Mouse (Mus musculus): Measurements from ENCODE around the gene Armh3. TPM values are rescaled to one million over a fixed set of nuclear protein-coding genes. Genes with fewer than 3 reads are reported as not detected.
"Not testable (repeated sequence)": the region's sequence is repeated elsewhere in the genome, so short reads cannot be mapped to it uniquely, and the experiment has no call there.

Gene Armh3
- polyA plus RNA-seq, 1 experiment from 2014 or later, result 9.6 TPM

DNA sequence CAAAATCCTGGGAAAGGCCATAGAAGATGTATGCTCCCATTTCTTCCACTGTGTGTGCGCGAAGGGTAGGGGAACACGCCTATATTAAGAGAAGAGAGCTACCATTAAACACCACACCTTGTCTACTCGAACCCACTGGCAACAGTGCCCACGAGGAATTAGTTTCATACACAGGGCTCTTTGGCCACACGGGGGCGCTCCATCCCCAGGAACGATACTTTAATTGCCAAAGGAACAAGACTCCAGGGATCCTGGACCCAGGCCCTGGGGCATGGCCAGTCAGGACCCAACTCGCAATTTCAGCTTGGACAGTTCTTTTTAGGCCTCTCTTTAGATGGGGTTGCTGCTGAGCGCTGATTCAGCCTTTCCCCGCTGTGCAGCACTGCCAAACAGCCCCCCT lies 185.0 kb downstream of the Armh3 start:
- Histone ChIP-seq H3K4me3 (ENCODE audit: low read depth, low read length) (no peak overlapping the region), H3K36me3 (ENCODE audit: control insufficient read depth, insufficient read depth, low read length) (no peaks in the 10 kb centered on the region), H3K27me3 (ENCODE audit: control insufficient read depth, insufficient read depth, low read length) (peaks cover 28% of the 10 kb centered on the region), H3K4me1 (ENCODE audit: control insufficient read depth, insufficient read depth, low read length) (peaks cover 22% of the 10 kb centered on the region), H3K4me2 (no peak overlapping the region), H3K27ac (ENCODE audit: low read depth, low read length) (no peak overlapping the region), H3K9ac (ENCODE audit: low read depth, low read length) (no peak overlapping the region), H3K9me3 (replicated peaks; ENCODE audit: control insufficient read depth, low read length) (no peaks in the 10 kb centered on the region)
- WGBS (ENCODE audit: insufficient replicate concordance), result 5% methylated on average over 11 of the region's 11 CpGs
- ATAC-seq (replicated peaks; ENCODE audit: insufficient number of reproducible peaks, low FRiP score, low TSS enrichment), result no peak

DNA sequence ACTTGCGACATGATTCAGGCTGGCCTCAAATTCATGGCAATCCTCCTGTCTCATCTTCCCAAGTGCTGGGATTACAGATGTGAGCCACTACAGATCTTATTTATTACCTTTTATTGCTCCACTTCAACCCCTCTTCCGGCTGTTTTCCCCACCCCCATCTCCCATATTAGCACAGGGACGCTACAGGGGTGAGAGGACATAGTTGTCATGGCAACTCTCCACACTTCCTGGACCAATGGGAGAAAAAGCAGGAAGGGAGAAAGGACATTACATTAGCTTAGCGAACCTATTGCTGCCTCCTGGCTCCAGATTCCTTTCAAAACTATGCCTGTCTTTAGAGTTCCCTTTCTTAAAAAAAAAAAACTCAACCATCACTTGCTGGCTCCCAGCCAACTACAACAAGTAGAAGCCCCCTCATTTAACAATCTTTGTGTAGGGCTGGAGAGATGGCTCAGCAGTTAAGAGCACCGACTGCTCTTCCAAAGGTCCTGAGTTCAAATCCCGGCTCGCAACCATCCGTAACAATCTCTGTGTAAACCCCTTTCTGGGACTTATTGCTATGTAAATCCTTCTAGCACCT lies 185.5 kb downstream of the Armh3 start:
- H3K9ac ChIP-seq (ENCODE audit: low read depth, low read length), result no peak overlapping the region
- no peaks in the 10 kb centered on the region for H3K36me3 ChIP-seq (ENCODE audit: control insufficient read depth, insufficient read depth, low read length)
- no peak for ATAC-seq (replicated peaks; ENCODE audit: insufficient number of reproducible peaks, low FRiP score, low TSS enrichment)
- peak overlapping the region; percentile 20; the same call in 1 of the 2 replicates for H3K4me3 ChIP-seq (ENCODE audit: low read depth, low read length)
- H3K4me1 ChIP-seq (ENCODE audit: control insufficient read depth, insufficient read depth, low read length), result peaks cover 22% of the 10 kb centered on the region
- peaks cover 28% of the 10 kb centered on the region for H3K27me3 ChIP-seq (ENCODE audit: control insufficient read depth, insufficient read depth, low read length)
- 17% methylated on average over 8 of the region's 8 CpGs for WGBS (ENCODE audit: insufficient replicate concordance)
- no peak overlapping the region for H3K27ac ChIP-seq (ENCODE audit: low read depth, low read length)
- peak overlapping the region; percentile 63 for H3K4me2 ChIP-seq
- H3K9me3 ChIP-seq (replicated peaks; ENCODE audit: control insufficient read depth, low read length), result no peaks in the 10 kb centered on the region

DNA sequence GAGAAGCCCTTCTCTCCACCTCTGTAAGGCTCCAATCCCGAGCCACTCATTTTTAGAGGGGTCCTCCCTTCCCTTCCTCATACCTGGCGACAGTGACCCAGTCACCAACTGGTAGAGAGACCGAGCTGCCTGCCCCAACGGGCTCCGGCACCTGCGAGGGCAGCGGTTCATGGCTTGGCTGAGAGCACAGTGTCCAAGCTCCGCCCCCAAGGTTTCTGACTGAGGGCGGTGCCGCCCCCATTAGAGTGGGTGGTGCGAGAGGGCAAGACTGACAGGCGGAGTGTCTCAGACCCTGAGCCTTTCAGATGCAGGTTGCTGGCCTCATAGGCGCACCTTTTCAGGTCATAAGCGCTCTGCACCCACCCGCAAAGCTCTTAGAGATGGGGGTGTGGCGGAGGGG lies 186.2 kb downstream of the Armh3 start:
- H3K4me2 ChIP-seq, result peak overlapping the region; percentile 63
- H3K36me3 ChIP-seq (ENCODE audit: control insufficient read depth, insufficient read depth, low read length), result no peaks in the 10 kb centered on the region
- H3K27ac ChIP-seq (ENCODE audit: low read depth, low read length), result no peak overlapping the region
- no peak for ATAC-seq (replicated peaks; ENCODE audit: insufficient number of reproducible peaks, low FRiP score, low TSS enrichment)
- H3K4me3 ChIP-seq (ENCODE audit: low read depth, low read length), result peak overlapping the region; percentile 20
- no peak overlapping the region for H3K9ac ChIP-seq (ENCODE audit: low read depth, low read length)
- H3K27me3 ChIP-seq (ENCODE audit: control insufficient read depth, insufficient read depth, low read length), result peaks cover 28% of the 10 kb centered on the region
- 2% methylated on average over 16 of the region's 16 CpGs for WGBS (ENCODE audit: insufficient replicate concordance)
- no peaks in the 10 kb centered on the region for H3K9me3 ChIP-seq (replicated peaks; ENCODE audit: control insufficient read depth, low read length)
- H3K4me1 ChIP-seq (ENCODE audit: control insufficient read depth, insufficient read depth, low read length), result peaks cover 22% of the 10 kb centered on the region

DNA sequence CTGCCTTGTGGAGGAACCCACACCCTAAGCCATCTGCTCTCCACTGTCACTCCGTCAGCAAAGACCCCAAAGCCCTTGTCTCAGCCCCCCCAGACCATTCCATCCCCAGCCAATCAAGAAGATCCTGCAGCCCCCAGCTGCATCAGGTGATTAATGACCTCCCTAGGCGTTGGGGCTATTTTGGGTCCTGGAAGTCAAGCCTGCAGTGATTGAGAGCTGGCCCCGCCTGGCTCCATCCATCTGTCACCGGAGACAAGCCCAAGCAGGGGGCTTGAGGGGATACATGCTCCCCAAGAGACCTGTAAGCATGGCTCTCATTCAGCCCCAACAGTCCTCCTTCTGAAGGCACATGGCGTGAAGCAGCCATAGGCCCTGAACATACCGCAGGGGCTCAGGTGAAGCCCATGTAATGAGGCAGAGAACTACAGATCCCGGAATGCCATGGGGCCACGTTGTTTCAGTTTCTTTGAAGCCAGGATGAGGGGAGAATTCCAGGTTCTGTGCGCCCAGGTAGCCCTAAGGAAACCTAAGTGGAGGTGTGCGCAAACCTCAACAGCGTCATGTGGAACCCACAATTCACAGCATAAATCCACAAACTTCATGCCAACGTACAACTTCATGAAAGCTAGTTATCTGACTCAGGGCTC lies 187.1 kb downstream of the Armh3 start:
- 51% methylated on average over 12 of the region's 12 CpGs for WGBS (ENCODE audit: insufficient replicate concordance)
- Histone ChIP-seq H3K27ac (ENCODE audit: low read depth, low read length) (no peak overlapping the region), H3K4me1 (ENCODE audit: control insufficient read depth, insufficient read depth, low read length) (peaks cover 22% of the 10 kb centered on the region), H3K36me3 (ENCODE audit: control insufficient read depth, insufficient read depth, low read length) (no peaks in the 10 kb centered on the region), H3K4me3 (ENCODE audit: low read depth, low read length) (no peak overlapping the region), H3K4me2 (no peak overlapping the region), H3K9ac (ENCODE audit: low read depth, low read length) (no peak overlapping the region), H3K27me3 (ENCODE audit: control insufficient read depth, insufficient read depth, low read length) (peaks cover 25% of the 10 kb centered on the region), H3K9me3 (replicated peaks; ENCODE audit: control insufficient read depth, low read length) (no peaks in the 10 kb centered on the region)
- no peak for ATAC-seq (replicated peaks; ENCODE audit: insufficient number of reproducible peaks, low FRiP score, low TSS enrichment)

DNA sequence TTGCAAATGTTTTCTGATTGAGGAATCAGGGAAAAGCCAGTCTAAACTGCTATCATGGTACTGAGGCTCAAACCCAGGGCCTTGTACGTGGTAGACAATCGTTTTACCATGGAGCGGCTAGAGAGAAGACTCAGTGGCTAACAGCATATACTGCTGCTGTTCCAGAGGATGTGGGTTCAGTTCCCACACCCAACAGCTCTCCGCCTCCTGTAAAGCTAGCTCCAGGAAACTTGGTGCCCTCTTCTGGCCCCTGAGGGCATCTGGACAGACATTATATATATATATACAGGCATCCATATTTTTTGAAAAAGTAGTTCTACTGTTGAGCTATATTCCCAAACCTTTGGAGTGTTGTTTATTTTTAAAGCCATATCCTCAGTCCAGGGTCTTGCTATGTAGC lies 190.6 kb downstream of the Armh3 start:
- 86% methylated on average over 4 of the region's 4 CpGs for WGBS (ENCODE audit: insufficient replicate concordance)
- ATAC-seq (replicated peaks; ENCODE audit: insufficient number of reproducible peaks, low FRiP score, low TSS enrichment), result no peak
- H3K27ac ChIP-seq (ENCODE audit: low read depth, low read length), result no peak overlapping the region
- peaks cover 11% of the 10 kb centered on the region for H3K27me3 ChIP-seq (ENCODE audit: control insufficient read depth, insufficient read depth, low read length)
- H3K4me1 ChIP-seq (ENCODE audit: control insufficient read depth, insufficient read depth, low read length), result peaks cover 16% of the 10 kb centered on the region; the same call in 1 of the 2 replicates
- H3K4me2 ChIP-seq, result no peak overlapping the region
- no peaks in the 10 kb centered on the region for H3K36me3 ChIP-seq (ENCODE audit: control insufficient read depth, insufficient read depth, low read length)
- H3K9me3 ChIP-seq (replicated peaks; ENCODE audit: control insufficient read depth, low read length), result no peaks in the 10 kb centered on the region
- H3K9ac ChIP-seq (ENCODE audit: low read depth, low read length), result no peak overlapping the region
- H3K4me3 ChIP-seq (ENCODE audit: low read depth, low read length), result no peak overlapping the region

DNA sequence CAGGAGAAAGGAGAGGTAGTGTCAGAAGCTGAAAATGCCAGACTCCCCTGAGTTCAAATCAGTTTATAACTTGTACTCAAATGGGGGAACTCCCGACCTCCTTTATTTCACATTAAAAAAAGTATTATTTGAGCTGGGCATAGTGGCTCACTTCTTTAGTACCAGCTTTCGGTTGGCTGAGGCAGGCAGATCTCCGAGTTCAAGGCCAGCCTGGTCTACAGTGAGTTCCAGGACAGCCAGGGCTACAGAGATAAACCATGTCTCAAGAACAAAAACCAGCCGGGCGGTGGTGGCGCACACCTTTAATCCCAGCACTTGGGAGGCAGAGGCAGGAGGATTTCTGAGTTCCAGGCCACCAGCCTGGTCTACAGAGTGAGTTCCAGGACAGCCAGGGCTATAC lies 192.5 kb downstream of the Armh3 start:
- H3K36me3 ChIP-seq (ENCODE audit: control insufficient read depth, insufficient read depth, low read length); H3K4me3 ChIP-seq (ENCODE audit: low read depth, low read length); H3K9ac ChIP-seq (ENCODE audit: low read depth, low read length); H3K4me2 ChIP-seq; H3K9me3 ChIP-seq (replicated peaks; ENCODE audit: control insufficient read depth, low read length); H3K4me1 ChIP-seq (ENCODE audit: control insufficient read depth, insufficient read depth, low read length); ATAC-seq (replicated peaks; ENCODE audit: insufficient number of reproducible peaks, low FRiP score, low TSS enrichment); H3K27me3 ChIP-seq (ENCODE audit: control insufficient read depth, insufficient read depth, low read length); H3K27ac ChIP-seq (ENCODE audit: low read depth, low read length): not testable (repeated sequence)
- WGBS (ENCODE audit: insufficient replicate concordance), result 87% methylated on average over 6 of the region's 6 CpGs

DNA sequence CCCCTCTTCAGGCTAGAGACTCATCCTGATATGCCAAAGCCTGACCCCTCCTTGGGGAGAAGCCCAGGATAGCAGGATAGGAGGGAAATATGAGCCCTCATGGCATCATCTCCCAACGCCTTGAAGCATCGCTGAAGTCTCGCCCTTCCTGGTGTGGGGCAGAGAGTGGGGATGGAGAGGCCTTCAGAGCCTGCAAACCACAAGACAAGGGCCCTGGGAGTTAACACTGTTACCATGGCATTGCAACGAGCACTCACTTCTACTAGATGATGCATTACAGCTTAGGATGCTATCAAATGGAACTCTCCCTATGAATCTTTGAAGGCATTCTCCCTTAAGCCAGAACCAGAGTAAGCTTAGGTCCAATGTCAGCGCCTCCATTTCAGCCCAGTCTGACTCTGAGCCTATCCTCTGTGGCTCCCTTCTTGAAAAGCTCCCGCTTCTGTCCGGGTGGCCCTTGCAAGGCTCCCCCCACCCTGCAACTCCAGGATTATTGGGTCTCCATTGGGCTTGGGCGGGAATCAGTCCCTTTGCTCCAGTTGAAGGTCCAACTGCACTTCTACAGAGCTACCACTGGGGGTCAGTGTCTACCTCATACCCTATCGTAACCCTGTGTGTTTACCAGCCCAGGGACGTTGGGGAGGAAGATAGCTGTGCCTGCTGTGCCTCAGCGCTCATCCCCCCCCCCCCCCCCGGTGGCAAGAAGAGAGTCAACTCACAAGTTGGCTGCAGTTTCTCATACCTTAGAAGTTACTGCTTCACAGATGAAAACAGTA lies 193.5 kb downstream of the Armh3 start:
- ATAC-seq (replicated peaks; ENCODE audit: insufficient number of reproducible peaks, low FRiP score, low TSS enrichment), result no peak
- WGBS (ENCODE audit: insufficient replicate concordance), result 28% methylated on average over 11 of the region's 12 CpGs
- 0 out of 2 replicates have a peak overlapping the region, but pooled peaks have one; percentile 3 for H3K4me2 ChIP-seq

DNA sequence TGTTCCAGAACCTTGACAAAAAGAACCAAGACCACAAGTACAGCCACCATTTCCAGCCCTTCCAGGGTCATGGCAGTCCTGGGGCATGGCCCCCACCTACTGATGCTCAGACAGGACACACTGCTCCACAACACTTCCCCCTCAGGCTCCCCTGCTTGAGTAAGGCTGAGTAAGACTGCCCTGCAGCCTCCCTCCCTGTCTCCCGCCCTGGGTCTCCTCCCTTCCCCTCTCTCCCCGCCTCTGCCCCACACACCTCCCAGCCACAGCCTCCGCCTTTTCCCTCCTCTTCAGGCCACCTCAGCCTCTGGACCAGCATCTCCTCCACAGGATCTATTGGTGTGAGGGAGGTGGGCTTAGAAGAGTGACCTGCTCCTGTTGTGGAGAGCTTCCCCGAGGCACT lies 194.9 kb downstream of the Armh3 start:
- Histone ChIP-seq H3K9me3 (replicated peaks; ENCODE audit: control insufficient read depth, low read length) (no peaks in the 10 kb centered on the region), H3K36me3 (ENCODE audit: control insufficient read depth, insufficient read depth, low read length) (no peaks in the 10 kb centered on the region), H3K4me2 (no peak overlapping the region), H3K4me3 (ENCODE audit: low read depth, low read length) (no peak overlapping the region), H3K9ac (ENCODE audit: low read depth, low read length) (no peak overlapping the region), H3K27ac (ENCODE audit: low read depth, low read length) (no peak overlapping the region), H3K27me3 (ENCODE audit: control insufficient read depth, insufficient read depth, low read length) (0 out of 2 replicates have a peak, but pooled peaks cover 2% of the 10 kb centered on the region), H3K4me1 (ENCODE audit: control insufficient read depth, insufficient read depth, low read length) (0 out of 2 replicates have a peak, but pooled peaks cover 4% of the 10 kb centered on the region)
- ATAC-seq (replicated peaks; ENCODE audit: insufficient number of reproducible peaks, low FRiP score, low TSS enrichment), result no peak
- WGBS (ENCODE audit: insufficient replicate concordance), result 27% methylated on average over 4 of the region's 4 CpGs

More for the DNA sequence above, 193.5 kb downstream of the Armh3 start:
- H3K4me3 ChIP-seq (ENCODE audit: low read depth, low read length), result no peak overlapping the region
- H3K27me3 ChIP-seq (ENCODE audit: control insufficient read depth, insufficient read depth, low read length), result 0 out of 2 replicates have a peak, but pooled peaks cover 2% of the 10 kb centered on the region
- H3K36me3 ChIP-seq (ENCODE audit: control insufficient read depth, insufficient read depth, low read length), result no peaks in the 10 kb centered on the region
- H3K4me1 ChIP-seq (ENCODE audit: control insufficient read depth, insufficient read depth, low read length), result 0 out of 2 replicates have a peak, but pooled peaks cover 4% of the 10 kb centered on the region
- no peak overlapping the region for H3K9ac ChIP-seq (ENCODE audit: low read depth, low read length)
- no peaks in the 10 kb centered on the region for H3K9me3 ChIP-seq (replicated peaks; ENCODE audit: control insufficient read depth, low read length)
- no peak overlapping the region for H3K27ac ChIP-seq (ENCODE audit: low read depth, low read length)
